Mouse (Mus musculus) gastrocnemius, postnatal 4 days (tissue): ENCODE measurements around the gene Plekhm3. TPM values are rescaled to one million over a fixed set of nuclear protein-coding genes. Genes with fewer than 3 reads are reported as not detected.
"Not testable (repeated sequence)": the region's sequence is repeated elsewhere in the genome, so short reads cannot be mapped to it uniquely, and the experiment has no call there.

ENCODE experiments used
- DNase-seq, 2 experiments: peaks; one replicate each; pipeline ENCODE4 v3.0.0; 2021 to 2022; ENCODE audit warnings: low spot score in 2 of 2, mixed read lengths in 2 of 2
- long read RNA-seq, 2 experiments: library from polyadenylated mRNA; stranded (forward); transcript quantifications; one replicate each; pipeline ENCODE4 v2.0.0; 2021
- total RNA-seq, 2 experiments: library from RNA; stranded (reverse); gene quantifications; 2 replicates each; pipeline ENCODE4 v1.2.3; 2021

Plekhm3 gene
- 1 to 10 TPM; 6.5 to 7.0 TPM for total RNA-seq
- long read RNA-seq, experiment 1, full-length matches to known transcripts, result 1 of 3 reads
- long read RNA-seq, experiment 1, partial matches to known transcripts, result 1 of 3 reads
- long read RNA-seq, experiment 1, other reads (novel, unspliced or antisense), result 1 of 3 reads
- long read RNA-seq, experiment 2, full-length matches to known transcripts, result 3 of 4 reads
- long read RNA-seq, experiment 2, partial matches to known transcripts, result 0 of 4 reads
- long read RNA-seq, experiment 2, other reads (novel, unspliced or antisense), result 1 of 4 reads

DNA sequence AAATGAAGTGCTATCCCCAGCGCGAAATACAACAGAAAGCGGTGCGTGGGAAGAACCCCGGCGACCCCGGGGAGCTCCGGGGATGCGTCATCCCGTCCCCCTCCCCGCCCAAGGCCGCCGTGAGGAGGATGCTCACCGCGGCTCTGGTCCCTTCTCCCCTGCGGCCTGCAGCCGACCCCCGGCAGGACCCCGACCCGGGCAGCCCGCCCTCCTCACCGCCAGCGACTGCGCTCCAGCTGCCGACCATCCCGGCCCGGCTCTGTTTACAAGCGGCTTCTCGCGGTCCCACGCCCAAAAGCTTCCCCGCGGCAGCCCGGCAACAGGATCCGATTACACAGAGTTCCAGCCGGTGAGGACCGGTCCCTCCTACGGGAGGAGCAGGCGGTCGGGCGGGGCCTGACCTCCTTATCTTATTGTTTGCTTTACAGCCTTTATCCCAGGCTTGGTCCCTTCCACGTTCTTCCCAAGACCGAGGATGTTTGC lies at the start of gene Plekhm3:
TSS of gene Plekhm3 (minus strand) at position 346 of the 483 bp plus-strand sequence.
- peak; percentile 70 to 82 for DNase-seq

GRCm38 (mm10) chr1:65005575-65005974 lies 49.0 kb upstream of the Plekhm3 start:
- no peak for DNase-seq

- no peak for DNase-seq
Measured at GRCm38 (mm10) chr1:65004526-65004925, 47.9 kb upstream of the Plekhm3 start.

DNA sequence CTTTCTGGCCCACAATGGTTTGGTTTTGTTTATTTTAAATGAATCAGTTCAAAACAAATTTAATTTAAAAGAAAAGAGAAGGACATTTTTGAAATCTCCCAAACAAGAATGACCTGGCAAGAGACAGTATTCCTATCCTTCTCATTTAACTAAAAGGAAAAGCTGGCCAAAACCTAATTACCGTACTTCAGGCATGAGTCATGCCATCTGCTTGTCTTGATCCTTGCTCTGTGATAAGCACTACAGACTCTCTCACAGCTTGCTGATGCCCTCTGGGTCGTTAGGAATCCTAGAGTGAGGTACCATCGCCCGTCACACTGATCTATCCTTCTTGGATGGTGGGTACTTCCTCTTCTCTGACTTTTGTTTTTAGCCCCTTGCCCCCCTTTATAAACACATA lies 36.6 kb upstream of the Plekhm3 start:
- no peak for DNase-seq

- no peak for DNase-seq
Measured at GRCm38 (mm10) chr1:64988176-64988575, 31.6 kb upstream of the Plekhm3 start.

- DNase-seq, result peak in 1 of 2 experiments; percentile 26
Measured at GRCm38 (mm10) chr1:64986120-64986519, 29.5 kb upstream of the Plekhm3 start.

DNA sequence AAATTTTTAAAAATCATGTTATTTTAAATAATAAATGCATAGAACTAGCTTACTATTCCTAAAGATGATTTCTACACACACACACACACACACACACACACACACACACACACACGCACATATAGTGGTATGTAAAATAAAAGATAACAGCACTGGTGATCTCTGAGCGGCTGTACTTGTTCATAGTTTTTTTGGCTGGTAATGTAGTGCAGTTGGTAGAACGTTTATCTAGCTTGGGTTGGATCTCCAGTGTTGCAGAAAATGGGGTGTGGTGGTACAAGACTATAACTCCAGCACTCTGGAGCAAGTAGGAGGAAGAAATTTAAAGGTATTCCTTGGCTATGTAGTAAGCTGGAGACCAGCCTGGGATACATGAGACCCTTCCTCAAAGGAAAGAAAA lies 26.6 kb upstream of the Plekhm3 start:
- DNase-seq, result no peak

DNA sequence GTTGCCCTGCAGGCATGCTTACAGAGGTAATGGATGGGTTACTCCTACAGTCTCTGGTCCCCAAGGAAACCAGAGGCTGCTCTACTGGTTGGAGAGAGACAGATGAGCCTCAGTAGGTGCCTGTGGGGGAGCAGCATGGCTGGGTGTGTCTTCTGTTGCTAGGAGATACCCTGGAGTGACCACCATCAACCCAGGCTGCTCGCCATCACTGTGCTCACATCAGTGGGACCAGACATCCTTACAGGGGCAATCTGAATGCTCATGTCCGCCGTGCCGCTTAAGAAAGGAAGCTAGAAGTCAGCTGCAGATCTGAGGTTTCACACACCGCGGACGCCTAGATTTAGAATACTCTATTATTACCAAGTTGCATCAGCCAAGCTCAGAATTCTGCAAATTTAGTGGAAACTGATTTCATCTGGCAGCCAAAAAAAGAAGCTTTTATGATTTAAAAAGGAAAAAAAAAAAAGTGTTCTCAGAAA lies 21.7 kb upstream of the Plekhm3 start:
- DNase-seq, result no peak

GRCm38 (mm10) chr1:64975346-64975745 lies 18.7 kb upstream of the Plekhm3 start:
- DNase-seq, result no peak

DNA sequence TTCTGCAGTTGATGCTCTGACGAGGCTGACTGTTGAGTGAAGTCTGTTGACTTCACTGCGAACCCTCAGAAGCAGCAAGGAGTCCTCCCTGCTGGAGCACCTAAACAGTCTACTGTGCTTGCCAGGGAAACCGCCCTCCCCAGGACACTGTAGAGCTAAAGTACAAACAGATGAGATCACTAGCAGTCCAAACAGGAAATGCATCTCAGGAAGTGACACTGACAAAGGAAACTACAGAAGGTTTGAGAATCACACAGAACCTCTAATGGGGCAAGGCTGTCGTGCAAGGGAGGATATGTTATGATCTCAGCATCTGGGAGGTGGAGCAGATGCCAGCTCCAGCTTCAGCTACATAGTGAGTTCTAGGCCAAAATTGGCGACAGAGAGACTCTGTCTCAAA lies 14.1 kb upstream of the Plekhm3 start:
- no peak for DNase-seq

GRCm38 (mm10) chr1:64957021-64957489 lies 431 bp upstream of the Plekhm3 start:
- DNase-seq, result no peak

GRCm38 (mm10) chr1:64954786-64955185 lies 1.8 kb downstream of the Plekhm3 start:
- DNase-seq, result not testable (repeated sequence)

DNA sequence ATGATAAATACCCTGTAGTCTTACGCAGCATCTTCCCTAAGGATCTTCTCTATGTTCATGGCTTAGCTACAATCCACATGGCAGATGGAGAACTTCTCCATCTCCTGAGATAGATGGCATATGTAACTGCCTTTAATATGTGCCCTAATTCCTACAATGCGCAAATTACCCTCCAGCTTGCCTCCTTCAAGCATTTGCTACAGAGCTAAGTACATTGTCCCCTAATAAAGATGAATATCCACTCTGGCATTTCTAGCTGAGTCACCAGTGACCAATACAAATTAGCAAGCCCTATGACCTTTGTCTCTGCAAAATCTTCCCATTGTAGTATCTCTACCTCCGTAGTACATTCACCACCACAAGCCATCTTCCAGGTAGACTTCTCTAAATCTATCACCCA lies 6.4 kb downstream of the Plekhm3 start:
- no peak for DNase-seq

GRCm38 (mm10) chr1:64949377-64949776 lies 7.2 kb downstream of the Plekhm3 start:
- no peak for DNase-seq

- no peak for DNase-seq
Measured at GRCm38 (mm10) chr1:64946106-64946505, 10.5 kb downstream of the Plekhm3 start.

DNA sequence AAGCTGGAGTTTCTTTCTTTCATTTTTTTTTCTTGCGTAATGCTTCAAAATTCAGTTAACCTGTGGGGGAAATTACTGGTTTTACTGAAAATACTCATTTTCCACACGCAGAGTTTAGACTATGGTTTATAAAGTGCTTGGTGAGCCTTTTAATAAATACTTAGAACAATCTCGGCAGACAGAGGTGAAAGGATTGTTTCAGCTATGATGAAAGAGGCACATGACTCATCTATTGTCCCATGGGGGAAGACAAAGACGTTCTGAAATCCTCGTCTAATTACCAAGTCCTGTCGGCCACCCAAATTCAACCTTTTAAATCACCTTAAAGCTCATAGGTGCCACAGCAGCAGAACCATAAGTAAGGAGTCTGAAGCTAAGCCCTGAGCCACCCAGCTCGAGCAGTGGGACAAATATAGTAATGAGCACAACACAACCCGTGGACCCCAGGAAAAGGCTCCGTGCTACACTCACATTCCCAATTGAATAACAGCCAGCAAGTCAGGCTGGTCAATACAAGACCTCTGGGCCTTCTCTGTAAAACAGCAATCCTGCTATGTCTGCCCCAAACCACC lies 11.3 kb downstream of the Plekhm3 start:
- DNase-seq, result no peak

DNA sequence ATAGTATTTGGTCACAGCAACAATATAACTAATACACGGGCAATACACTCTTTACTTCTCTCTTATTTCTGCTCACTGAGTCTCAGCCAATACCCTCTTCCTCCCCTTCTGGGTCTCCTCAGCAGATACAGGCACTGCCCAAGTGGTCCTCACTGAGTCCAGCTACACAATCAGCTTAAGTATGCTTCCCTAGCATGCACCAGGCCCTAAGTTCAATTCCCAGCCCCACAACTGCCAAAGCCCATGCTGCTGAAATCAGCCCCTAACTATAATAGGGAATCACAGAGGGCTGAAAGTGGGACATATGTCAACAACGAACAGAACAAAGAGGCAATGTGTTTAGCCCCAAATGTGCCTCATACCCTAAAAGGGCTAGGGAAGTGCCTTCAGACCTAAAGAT lies 11.9 kb downstream of the Plekhm3 start:
- no peak for DNase-seq

- no peak for DNase-seq
Measured at GRCm38 (mm10) chr1:64942006-64942755, 14.4 kb downstream of the Plekhm3 start.

DNA sequence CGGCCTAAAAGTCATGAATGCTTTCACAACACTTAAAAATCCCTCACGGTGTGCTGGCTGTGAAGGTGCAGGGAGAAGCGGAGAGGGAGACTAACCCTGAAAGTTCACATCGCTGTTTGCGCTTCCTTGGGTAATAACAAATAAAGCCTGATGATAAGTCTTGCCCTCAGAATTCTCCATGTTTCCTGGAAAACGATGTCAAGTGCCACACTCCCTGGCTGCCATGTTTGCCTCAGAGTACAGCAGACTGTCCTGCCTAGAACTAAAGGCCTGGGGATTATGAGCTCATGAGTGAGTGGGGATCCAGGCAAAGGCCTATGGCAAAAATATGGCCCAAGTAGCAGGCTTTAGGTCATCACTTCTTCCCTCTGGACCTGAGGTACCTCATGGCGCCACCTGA lies 17.7 kb downstream of the Plekhm3 start:
- DNase-seq, result no peak

DNA sequence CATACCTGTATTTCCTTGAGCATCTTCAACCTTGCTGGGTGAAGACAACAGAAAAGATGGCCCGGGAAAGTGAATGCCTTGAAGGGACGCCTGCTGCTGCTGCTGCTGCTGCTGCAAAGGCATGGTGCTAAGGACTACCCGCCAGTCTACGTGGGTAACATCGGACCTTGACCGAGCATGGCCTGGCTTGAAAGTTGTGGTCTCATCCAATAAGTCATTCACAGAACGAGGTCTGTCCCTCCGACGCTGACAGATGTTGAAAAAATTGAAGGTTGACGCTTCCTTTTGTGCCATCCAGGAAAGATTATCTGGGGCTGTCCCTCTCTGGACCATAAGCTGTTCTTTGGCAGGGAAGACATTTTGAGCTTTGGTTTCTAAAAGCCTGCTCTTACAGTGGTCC lies 18.9 kb downstream of the Plekhm3 start:
- no peak for DNase-seq

GRCm38 (mm10) chr1:64932921-64933320 lies 23.7 kb downstream of the Plekhm3 start:
- no peak for DNase-seq

DNA sequence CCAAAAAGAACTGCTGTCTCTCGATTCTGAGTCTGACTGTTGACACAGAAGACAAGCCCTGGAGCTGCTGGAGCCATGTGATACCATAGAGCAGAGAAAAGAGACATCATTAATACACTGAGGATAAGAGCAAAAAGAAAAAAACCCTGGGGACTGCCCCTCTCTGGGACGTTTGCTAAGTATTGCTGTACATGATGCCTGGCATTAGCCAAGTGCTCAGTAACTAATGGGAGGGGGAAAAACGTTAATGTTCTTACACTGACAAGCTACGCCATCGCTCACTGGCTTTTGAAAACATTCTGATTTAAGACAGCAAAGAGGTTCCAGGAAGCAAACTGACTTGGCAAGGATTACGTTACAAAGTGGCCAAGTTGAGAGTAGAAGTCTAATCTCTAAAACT lies 26.5 kb downstream of the Plekhm3 start:
- DNase-seq, result no peak
